Mouse (Mus musculus) megakaryocyte-erythroid progenitor cell, adult 5-6 weeks (primary cell): Measurements from ENCODE around the gene Creb5. TPM values are rescaled to one million over a fixed set of nuclear protein-coding genes. Genes with fewer than 3 reads are reported as not detected.
A peak's percentile ranks its signal among the peaks of the same experiment; 100 is the strongest.

Source experiments
- ATAC-seq: replicated peaks from 2 replicates; pipeline ENCODE4 v1.8.0; 2016; ENCODE audit warnings: mild to moderate bottlenecking, inconsistent platforms; ENCODE audit not compliant: severe bottlenecking, poor library complexity, low FRiP score, low TSS enrichment
- total RNA-seq, 2 experiments: library from RNA; stranded (forward) in 1 of 2; stranded (reverse) in 1 of 2; fragments of 200-1000, 215-1000 nt in 1 of 2; fragments of >200 nt in 1 of 2; fragmentation: Nextera tagmentation in 1 of 2; gene quantifications; 2 replicates each; pipeline ENCODE4 v1.2.3; 2014 to 2017

Gene Creb5
- total RNA-seq, 2 experiments from 2014 or later, result not detected

- ATAC-seq, result no peak
These were observed 426.1 kb downstream of the Creb5 start for GRCm38 (mm10) chr6:53713152-53713551.

GRCm38 (mm10) chr6:53714908-53715321, 427.8 kb downstream of the Creb5 start:
- no peak for ATAC-seq

DNA sequence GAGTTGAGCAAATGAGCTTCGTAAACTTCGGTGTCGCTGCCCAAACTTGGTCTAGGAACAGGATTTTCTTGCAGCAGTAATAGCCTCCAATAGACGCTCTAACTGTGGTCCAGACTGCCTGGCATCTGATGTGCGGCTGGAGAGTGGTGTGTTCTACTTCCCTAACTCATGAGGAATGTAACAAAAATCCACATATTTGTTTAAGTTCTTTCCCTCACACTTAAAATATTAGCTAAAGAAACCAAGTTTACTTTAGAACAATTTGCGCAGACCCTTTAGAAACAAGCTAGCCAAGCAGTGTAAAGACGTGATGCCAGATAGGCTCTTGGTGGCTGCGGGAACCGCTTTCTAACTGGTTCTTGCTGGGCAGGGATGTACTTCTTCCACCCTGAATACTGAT, 428.9 kb downstream of the Creb5 start:
- ATAC-seq, result no peak

DNA sequence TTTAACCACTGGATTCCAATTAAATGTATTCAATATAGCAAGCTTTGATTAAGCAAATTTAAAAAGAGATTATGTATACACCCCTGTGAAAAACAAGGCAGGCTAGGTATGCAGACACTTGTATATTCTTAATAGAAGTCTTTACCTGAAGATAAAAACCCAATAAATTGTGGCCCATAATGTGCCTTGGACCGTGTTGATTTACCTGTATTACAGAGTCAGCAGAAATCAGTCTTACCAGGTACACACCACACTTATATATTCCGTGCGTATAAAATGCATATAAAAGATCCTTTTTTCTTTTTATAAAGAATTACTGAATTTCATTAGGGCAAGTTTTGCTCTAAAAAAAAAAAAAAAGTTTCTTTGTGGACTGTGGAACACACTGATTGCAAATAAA, 432.9 kb downstream of the Creb5 start:
- no peak for ATAC-seq

GRCm38 (mm10) chr6:53721595-53721994, 434.5 kb downstream of the Creb5 start:
- peak; percentile 81 for ATAC-seq

- ATAC-seq, result no peak
These were observed 435.6 kb downstream of the Creb5 start for GRCm38 (mm10) chr6:53722694-53723093.

GRCm38 (mm10) chr6:53730487-53730886, 443.4 kb downstream of the Creb5 start:
- ATAC-seq, result no peak

DNA sequence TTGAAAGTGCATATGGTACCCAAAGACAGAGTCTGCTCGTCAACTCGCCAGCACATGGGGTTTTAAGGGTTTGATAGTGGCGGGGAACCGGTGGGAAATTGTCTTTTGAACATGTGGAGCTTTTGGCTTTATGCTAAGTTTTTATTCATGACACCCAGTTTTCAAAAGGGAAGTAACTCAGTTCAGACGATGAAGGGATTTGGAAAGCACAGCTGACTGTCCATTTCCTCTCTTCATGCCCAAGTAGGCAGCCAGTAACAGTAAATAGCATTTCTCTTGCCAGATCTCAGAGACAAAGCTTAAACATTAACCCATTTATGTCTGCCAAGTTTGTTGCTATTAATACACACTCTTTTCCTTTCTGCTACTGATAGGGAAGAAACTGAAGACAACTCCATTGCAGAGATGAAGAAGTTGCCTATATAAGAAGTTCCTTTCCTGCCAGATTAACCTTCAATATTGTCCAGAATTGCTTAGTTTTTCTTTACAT, 444.0 kb downstream of the Creb5 start:
- no peak for ATAC-seq

DNA sequence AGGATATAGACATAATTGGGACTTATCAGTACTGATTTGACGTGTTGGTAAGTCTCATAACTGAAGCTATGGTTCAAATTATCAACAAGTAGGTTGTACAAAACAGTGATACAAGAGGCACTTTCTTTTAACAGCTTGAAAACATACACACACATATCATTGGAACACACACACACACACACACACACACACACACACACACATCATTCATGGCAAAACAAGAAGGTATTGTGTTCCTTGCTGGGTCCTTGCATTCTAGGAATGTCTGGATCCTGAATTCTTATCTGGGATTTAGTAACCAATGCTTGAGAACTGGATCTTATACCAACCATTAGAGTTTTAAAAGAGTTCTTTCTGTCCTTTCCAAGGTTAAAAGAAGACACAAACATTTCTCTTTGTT, 446.5 kb downstream of the Creb5 start:
- ATAC-seq, result no peak

GRCm38 (mm10) chr6:53733999-53734398, 446.9 kb downstream of the Creb5 start:
- no peak for ATAC-seq

- no peak for ATAC-seq
These were observed 448.6 kb downstream of the Creb5 start for GRCm38 (mm10) chr6:53735696-53736095.

GRCm38 (mm10) chr6:53738206-53738605, 451.1 kb downstream of the Creb5 start:
- ATAC-seq, result no peak

- no peak for ATAC-seq
These were observed 454.2 kb downstream of the Creb5 start for GRCm38 (mm10) chr6:53741222-53741621.

Other genes starting within 250 kb of the Creb5 start
- not detected in 2 replicates for gene Jazf1, start 218.6 kb upstream of the Creb5 start, total RNA-seq (2014; fragmentation: Nextera tagmentation)
- gene Jazf1, start 218.6 kb upstream of the Creb5 start, total RNA-seq (2017), result not detected in 2 replicates